Mouse (Mus musculus): ENCODE measurements around the gene Arhgap25. TPM values are rescaled to one million over a fixed set of nuclear protein-coding genes. Genes with fewer than 3 reads are reported as not detected.
"Not testable (repeated sequence)": the region's sequence is repeated elsewhere in the genome, so short reads cannot be mapped to it uniquely, and the experiment has no call there.

Gene Arhgap25
- polyA plus RNA-seq, 1 experiment: 2.3 TPM

DNA sequence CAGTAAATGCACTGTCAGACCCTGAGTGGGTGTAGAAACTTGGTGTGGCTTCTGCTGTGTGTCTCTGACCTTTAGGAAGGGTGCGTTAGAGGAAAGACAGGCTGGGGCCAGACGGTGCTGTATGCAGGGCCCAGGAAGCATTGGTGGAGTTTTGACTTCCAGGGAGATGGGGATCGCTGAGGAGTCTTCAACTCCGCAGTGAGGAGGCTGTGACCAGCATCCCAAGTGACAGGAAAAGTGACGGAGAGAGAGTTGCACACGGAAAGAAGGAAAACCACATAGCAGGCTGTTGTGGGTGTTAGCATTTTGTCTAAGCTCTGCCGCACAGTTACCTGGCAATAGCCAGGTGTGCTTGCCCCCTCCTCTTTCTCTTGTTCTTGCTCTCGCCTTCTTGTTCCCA lies 3.2 kb upstream of the Arhgap25 start:
- no peak for DNase-seq (ENCODE audit: low spot score)

DNA sequence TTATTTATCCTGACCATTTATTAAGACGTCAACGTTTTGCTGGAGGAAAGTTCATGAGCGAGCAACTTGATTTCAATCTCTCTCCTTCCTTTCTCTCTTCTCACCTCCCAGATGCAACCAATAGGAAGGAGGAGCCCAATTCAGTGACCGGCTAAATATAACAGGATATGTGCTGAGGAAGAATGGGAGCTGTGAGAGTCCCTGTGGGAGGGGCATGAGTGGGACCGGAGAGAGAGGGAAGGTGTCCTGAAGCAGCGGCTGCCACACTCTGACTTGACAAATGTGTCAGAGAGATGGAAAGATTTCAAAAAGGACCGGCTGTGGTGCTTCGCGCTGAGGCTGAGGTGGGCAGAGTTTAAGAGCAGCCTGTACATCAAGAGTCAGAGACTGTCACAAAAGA lies 2.6 kb upstream of the Arhgap25 start:
- DNase-seq (ENCODE audit: low spot score): no peak

DNA sequence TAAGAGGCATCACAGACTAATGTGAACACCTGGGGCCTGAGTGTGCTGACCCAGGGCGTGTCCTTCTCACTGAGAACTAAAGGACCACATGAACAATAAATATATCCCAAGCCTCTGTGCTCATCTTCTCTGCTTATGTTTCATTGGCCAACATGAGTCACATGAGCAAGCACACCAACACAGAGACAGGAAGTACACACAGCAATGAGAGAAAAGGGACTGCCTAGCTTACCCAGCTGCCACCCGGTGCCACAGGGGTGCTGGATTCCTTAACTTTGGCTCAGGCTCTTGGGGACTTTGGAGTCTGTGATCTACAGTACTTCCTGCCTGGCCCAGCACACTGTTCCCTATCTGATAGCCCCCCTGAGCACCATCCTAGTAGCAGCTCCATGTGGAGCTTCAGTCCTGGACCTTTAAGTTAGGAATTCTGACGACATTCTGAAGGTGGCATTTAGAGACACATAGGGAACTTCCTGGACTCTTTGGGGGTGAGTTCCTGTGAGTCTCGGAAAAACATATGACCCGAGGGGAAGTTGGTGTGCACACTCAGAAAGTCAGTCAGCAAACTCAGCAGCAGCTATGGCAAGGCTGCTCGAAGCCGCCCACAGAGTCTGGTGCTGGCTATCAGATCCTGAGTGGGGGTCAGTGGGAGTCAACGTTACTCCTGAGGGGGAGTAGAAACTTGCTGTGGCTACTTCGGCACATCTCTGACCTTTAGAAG lies 2.0 kb upstream of the Arhgap25 start:
- no peak for DNase-seq (ENCODE audit: low spot score)

DNA sequence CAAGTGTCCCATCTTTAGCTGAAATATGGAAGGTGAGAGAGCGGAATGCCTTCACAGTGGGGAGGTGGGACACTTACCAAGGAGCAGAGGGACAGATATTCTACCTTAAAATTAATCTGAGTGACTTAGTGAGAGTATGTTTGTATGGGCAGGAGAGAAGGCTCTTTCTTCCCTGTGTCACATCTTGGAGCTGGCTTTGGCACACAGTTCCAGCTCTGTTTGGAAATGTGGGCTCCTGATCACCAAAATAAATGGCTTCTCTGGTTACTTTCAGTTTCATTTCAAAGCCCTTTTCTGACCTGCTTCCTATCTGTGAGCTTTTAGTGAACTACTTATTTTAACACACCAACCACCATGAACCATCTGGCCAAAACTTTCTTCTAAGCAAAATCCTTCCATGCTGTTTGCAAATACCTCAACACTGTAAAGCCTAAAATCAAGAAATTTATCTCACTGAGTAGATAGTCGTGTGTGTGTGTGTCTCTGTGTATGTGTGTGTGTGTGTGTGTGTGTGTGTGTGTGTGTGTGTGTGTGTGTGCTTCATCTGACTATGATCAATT lies 1.5 kb downstream of the Arhgap25 start:
- DNase-seq (ENCODE audit: low spot score): no peak

DNA sequence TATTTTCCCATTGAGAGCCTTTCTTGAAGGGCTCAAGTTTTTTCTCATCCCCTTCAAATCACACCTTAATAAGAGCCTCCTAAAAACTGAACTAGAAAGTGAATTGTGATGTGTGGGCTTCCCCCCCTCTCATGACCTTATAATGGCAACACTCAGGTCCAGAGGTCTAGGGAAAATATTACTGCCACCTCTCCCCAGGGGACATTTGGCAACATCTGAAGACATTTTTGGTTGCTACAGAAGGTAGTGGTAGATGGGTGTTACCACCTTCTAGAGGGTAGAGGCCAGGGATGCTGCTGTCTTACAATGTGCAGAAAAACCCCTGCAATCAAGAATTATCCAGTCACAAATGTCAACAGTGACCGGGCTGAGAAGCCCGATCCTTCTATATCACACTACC lies 2.7 kb downstream of the Arhgap25 start:
- DNase-seq (ENCODE audit: low spot score): no peak

DNA sequence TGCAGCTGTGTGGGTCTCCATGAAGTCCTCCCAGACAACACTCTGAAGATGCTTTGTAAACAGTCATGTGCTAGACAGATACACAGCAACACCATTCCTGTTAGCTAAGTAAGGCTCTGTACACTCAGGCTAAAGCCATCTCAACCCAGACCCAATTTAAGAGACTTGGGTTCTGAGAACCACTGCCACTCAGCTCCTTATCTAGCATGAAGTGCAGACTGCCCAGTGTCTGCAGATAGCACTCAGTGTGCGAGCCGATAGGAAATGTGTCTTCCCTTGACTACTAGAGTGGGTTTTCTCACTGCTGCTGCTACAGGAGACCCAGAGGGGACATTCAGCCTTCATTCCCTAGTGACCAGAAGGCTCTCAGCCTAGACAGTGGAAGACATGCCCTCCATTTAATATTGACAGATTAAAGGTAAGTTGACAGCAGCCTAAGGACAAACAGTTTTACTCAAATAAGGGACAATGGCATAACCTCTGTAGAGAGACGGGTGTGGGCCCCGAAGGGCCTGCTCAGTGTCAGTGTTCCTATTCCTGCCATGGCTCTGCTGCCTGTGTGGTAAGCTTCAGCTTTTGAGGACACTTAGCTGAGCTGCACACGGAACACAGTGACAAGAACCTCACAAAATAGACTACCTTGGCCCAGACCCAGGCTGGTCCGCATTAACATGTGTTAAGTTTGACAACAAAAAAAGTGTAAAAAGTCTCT lies 5.1 kb downstream of the Arhgap25 start:
- no peak for DNase-seq (ENCODE audit: low spot score)

DNA sequence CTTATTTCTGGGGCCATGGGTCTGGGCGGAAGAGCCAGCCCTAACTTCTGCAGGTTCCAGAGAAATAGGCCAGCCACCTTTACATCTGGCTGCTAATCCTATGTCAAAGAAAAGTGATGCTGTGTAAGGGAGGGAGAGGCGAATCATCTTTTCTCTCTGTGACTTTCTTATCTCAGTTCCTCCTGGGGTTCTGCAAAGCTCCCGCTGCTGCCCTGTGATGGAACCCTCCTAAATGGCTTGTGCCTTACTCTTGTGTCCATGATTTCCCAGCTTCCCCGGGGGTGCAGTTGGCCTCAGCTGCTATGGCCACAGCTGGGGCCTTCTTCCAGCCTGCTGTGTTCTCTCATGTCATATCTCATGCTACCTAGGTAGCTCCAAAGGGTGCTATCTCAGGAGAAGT lies 5.7 kb downstream of the Arhgap25 start:
- DNase-seq (ENCODE audit: low spot score): no peak

DNA sequence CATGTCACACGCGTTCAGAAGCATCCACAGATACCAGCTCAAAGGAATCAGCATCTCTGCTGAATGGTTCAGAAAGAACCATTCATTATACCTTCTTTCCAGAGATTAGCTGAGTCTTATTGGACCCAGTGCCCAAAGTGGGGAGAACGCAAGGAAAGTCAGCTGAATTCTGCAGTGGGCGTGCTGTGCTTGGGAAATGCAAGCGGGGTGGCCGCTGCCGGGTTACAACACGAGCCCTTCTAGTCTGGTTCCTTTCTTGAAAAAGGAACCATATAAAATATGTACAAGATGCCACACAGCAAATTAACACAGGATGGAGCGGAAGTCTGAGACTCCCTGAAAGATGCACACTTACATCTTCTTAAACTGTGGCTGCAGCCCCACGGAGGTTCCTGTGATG lies 7.9 kb downstream of the Arhgap25 start:
- DNase-seq (ENCODE audit: low spot score): no peak

DNA sequence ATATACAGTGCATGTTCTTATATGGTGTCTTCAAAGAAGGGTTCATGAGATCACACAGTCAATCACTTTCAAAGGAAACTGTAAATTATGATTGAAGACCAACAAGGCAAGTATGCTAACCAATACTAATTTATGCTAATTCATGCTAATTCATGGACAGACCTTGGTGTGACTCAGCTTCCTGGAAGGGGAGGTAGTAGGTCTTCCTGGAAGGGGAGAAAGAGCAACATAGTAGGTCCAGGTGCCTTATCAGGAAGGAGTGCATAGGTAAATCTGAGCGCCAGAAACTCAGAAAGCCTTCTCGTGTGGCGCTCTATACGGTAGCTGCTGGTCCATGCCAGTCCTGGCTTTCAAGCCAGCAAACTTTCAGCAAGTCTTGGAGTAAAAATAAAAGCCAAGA lies 8.8 kb downstream of the Arhgap25 start:
- DNase-seq (ENCODE audit: low spot score): no peak

DNA sequence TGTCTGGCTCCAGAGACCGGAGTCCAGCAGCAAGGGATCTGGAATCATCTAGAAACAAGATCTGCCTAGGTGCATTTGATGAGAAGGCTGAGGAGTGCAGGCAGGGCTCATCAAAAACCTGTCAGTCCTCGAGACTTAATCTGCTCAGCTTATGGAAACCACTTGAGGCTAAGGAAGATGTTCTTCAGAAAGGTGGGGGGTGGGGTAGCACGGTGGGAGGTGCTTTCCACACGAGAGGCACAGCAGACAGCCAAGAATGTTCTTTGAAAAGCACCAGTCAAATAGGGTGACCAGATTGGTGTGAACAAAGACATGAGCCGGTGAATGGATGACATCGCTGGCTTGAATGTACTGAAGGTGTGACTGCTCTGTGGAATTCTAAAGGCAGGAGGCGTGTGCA lies 9.3 kb downstream of the Arhgap25 start:
- DNase-seq (ENCODE audit: low spot score): no peak

DNA sequence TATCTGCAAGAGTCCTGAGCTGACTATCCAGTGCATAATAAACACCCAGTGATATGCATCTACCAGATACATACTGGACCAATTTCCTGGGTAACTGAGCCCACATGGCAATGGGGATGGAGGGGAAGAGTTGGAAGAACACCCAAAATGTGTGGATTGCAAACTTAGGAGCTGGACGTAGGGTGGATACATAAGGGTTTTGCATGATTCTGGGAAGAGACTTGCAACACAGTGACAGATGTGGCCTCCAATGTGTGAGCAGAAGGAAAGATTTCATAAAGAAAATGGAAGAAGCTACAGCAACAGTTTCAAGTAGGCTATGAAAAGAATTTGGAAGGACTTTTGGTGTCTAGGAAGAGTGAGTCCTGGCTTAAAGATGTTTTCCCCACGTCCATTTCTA lies 10.0 kb downstream of the Arhgap25 start:
- no peak for DNase-seq (ENCODE audit: low spot score)

DNA sequence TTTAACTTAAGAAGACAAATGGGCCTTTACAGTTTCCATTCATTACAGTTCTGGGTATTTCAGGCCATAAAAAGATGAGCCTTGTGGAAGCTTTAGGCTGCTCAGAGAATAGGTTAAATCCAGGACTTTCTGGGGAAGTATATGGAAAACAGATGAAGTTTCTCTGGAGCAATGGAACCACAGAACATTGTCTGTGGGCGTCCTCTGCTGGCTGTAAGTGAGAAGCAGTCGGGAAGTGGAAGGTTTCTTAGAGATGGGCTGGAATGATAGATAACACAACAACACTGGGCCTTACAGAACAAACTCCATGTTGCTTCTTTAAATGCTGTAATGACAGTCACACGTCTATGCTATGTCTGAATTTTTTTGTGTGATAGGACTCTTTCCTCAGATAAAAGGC lies 10.8 kb downstream of the Arhgap25 start:
- DNase-seq (ENCODE audit: low spot score): no peak

DNA sequence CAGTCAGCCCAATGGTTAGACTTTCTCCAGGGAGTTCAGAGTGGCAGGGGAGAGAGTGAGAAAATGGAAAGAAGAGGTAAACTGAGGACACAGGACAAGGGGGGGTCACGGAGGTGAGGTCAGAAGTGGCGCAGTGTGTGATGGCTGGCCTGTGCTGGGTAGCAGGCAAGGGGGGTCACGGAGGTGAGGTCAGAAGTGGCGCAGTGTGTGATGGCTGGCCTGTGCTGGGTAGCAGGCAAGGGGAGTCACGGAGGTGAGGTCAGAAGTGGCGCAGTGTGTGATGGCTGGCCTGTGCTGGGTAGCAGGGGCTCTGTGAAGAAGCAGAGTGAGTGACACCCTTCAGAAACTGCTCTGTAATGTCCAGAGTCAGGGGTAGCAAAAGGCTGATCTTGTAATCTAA lies 11.4 kb downstream of the Arhgap25 start:
- DNase-seq (ENCODE audit: low spot score): not testable (repeated sequence)

DNA sequence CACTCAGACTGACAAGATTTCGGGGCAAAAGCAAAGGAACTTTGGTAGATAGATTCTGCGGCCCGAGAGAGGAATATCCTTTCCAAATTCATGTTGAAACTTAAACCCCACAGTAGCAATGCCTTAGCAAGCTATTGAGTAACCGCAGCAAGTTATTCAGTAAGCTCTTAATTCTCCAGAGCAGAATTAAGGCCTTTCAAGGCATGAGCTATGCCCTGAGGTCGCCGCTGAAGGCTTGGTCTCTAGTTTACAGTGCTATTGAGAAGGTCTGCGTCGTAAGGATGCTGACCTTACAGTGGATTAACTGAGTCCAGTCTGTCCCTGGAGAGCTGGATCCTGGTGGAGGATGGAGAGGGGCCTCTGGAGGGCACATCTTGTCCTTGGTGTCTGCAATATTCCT lies 12.5 kb downstream of the Arhgap25 start:
- DNase-seq (ENCODE audit: low spot score): no peak

DNA sequence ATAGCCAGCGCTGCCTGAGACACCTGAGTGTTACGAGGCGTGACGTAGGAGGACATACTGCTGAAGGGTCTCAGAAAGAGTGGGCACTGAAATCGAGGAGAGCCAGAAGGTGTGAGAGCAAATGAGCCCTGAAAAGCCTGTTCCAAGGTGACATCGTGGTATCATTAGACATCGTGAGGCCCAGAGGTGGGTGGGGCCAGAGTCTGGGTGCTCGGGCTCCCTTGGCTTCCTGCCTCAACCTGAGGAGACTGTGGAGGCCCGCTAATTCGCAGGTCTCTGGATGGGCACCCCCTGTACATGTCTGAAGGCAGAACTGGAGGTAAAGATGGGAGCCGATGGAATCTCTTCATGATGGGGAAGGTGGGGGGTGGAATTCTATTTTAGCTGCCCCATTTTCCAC lies 13.2 kb downstream of the Arhgap25 start:
- no peak for DNase-seq (ENCODE audit: low spot score)

DNA sequence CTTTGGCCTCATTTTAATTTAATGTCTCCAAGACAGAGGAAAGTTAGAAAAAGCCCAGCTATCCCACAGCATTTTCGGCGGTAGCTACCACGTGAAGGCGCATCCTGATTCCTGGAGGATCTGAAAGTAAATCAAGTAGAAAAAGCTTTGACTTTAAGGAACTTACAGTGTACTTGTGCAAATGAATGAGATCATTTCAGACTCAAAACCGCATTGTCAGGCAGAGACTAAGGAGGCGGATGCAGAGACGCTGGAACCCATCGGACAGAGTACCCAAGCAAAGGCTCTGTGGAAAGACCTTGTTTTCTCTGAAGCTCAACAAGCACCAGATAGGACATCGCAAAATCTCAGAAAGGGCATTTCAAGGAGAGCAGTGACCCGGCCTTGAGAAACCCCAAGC lies 14.4 kb downstream of the Arhgap25 start:
- no peak for DNase-seq (ENCODE audit: low spot score)

DNA sequence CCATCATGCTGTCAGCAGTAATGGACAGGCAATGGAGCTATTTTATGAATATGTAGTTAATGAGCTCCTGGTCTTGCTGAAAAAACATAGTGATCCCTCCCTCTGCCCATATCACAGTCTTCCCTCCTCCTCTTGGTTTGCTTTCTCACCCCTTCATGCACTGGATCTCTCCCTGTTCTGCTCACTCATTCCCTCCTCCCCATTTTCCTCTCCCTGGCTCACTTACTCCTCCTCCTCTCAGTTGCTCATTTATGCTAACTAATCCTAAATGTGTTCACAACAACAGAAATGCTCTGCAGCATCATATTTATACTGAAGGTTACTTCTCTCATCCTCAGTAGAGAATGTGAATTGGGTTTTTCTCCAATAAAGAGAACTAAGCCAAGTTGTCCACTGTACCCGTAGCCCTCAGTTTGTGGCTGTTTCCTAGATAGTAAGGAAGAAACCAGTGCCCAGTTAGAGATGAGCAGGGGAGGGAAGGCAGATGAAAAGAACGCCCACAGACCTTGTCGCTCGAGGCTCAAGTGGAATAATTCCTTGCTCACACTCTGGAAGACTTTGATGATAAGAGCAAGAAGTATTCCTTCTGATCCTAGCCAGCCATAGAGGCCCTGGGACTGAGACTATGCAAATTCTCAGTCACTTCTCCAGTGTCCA lies 15.2 kb downstream of the Arhgap25 start:
- no peak for DNase-seq (ENCODE audit: low spot score)

DNA sequence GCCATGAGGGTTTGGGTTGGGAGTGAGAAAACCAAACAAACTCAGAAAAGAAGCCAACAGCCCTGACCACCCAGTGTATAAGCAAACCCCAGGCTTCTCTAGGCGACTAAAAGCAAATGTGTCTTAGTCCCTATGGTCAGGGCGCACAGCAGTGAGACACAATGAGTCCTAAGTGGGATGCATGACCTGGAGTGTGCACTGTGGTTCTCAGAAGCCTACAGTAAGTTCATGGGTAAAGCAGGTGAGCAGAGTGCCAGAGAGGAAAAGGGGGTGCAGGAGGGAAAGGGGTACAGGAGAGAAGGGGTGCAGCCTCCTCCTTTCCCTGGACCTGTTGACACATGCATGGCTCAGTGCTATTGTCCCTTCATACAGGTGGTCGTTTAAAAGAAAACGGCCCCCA lies 18.7 kb downstream of the Arhgap25 start:
- DNase-seq (ENCODE audit: low spot score): no peak

DNA sequence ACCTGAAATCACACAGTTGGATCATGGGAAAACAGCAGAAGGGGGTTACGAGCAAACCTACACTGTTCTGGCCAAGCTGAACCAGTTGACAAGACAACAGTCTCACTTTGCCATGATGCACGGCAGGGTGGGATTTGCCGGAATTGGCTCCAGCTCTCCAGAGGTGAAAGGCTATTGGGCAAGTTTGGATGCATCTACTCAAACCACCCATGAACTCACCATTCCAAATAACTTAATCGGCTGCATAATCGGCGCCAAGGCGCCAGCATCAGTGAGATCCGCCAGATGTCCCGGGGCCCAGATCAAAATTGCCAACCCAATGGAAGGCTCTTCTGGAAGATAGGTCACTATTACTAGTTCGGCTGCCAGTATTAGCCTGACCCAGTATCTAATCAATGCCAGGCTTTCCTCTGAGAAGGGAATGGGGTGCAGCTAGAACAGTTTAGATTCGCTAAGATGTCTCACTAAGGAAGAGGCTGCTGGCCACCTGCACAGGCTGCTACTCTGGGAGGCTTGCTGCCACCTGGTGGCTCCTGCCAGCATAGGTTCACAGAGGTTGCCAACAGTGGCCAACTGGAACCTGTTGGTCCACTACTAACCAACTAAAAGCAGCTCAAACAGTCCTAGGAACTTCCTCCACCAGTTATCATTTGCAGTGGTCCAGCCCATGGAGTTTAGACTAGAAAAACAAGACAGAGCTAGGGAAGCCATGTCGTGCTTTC lies 19.9 kb downstream of the Arhgap25 start:
- DNase-seq (ENCODE audit: low spot score): peak; percentile 62

DNA sequence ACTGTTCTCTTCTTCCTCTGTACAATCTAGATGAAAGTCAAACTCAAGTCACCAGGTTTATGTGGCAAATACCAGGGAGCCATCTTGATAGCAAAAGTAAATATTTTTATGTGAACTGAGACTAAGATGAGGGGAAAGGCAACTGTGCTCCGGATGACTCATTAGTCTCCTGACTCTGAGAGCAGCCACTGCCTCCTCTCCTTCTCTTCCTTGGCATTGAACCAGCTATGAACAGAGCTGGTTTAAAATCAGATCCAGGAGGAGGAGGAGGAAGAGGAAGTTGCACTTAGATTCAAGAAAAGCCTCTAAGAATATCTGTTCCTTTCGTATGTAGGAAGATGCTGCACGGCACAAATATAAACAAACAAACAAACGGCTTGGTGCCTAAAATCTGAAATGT lies 22.1 kb downstream of the Arhgap25 start:
- DNase-seq (ENCODE audit: low spot score): no peak

DNA sequence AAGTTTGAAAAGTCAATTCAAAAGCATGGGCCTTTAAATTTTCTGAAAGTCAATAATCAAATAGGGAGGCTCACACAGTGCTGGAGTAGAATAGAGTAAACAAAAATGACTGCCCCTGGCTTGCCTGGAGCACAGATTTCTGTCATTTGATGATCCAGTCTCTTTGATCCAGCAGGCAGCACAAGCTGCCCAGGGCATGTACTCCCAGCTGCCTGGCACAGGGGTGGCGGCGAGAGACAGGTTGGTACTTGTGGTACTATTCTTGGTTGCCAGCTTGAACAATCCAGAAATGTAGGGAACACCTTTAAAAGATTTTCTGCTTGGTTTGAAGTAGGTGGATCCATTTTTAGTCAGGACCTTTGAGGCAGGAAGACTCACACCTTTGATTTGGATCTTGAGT lies 23.3 kb downstream of the Arhgap25 start:
- DNase-seq (ENCODE audit: low spot score): no peak

DNA sequence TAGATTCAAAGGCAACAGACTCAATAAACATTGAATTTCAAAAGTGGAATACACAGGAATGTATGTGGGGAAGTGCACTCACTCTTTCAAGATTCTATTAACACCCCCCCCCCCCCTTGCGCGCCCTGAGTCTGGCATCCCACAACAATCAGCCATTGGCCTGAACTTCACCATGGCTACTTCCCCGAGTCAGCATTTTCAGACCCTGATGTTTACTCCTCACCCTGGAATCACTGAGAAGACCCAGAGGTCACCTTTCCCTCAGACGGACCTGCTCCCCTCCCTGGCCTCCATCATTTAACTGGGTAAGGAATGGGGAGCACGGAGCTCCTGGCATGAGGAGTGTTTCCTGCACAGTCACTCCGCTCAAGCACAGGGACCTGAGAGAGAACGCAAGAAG lies 28.2 kb downstream of the Arhgap25 start:
- DNase-seq (ENCODE audit: low spot score): no peak

All from urinary bladder, adult 2 months (tissue).